Mouse (Mus musculus) hindbrain, embryonic 11.5 days (tissue): ENCODE results near the gene Usp36. TPM values are rescaled to one million over a fixed set of nuclear protein-coding genes. Genes with fewer than 3 reads are reported as not detected.

Experiments used
- ATAC-seq: fragments of 200-750 bp; cut with Nextera tagmentation; 2 replicates; pipeline ENCODE4 v1.8.0; 2017; ENCODE audit warnings: mild to moderate bottlenecking, moderate TSS enrichment, moderate library complexity; ENCODE audit not compliant: low FRiP score
- DNase-seq: peaks from one replicate; pipeline ENCODE4 v3.0.0-alpha.2; 2015; ENCODE audit warnings: low spot score
- H3K27ac ChIP-seq: fragments of 300-500 bp; sonication (generic); 2 replicates; pipeline ENCODE4 v1.5.1; 2014; ENCODE audit warnings: mild to moderate bottlenecking, low read depth, low read length
- H3K27me3 ChIP-seq: fragments of 300-500 bp; sonication (generic); 2 replicates; pipeline ENCODE4 v1.6.1; 2014; ENCODE audit warnings: mild to moderate bottlenecking, low read length, moderate library complexity, mixed read lengths; ENCODE audit not compliant: control insufficient read depth, insufficient read depth
- H3K36me3 ChIP-seq: fragments of 300-500 bp; sonication (generic); 2 replicates; pipeline ENCODE4 v1.6.1; 2014; ENCODE audit warnings: mild to moderate bottlenecking, low read length, moderate library complexity, mixed read lengths; ENCODE audit not compliant: control insufficient read depth, insufficient read depth
- H3K4me1 ChIP-seq: fragments of 300-500 bp; sonication (generic); replicated peaks from 2 replicates; pipeline ENCODE4 v1.6.1; 2014; ENCODE audit warnings: low read length, mixed read lengths; ENCODE audit not compliant: control insufficient read depth, insufficient read depth
- H3K4me2 ChIP-seq: fragments of 300-500 bp; sonication (generic); replicated peaks from 2 replicates; pipeline ENCODE4 v1.6.1; 2014; ENCODE audit warnings: mild to moderate bottlenecking, low read depth, low read length
- H3K4me3 ChIP-seq: fragments of 300-500 bp; sonication (generic); 2 replicates; pipeline ENCODE4 v1.5.1; 2014; ENCODE audit warnings: low read depth, low read length
- H3K9ac ChIP-seq: fragments of 300-500 bp; sonication (generic); 2 replicates; pipeline ENCODE4 v1.6.1; 2014; ENCODE audit warnings: low read depth, low read length
- H3K9me3 ChIP-seq: fragments of 300-500 bp; sonication (generic); 2 replicates; pipeline ENCODE4 v1.6.1; 2016; ENCODE audit warnings: low read length; ENCODE audit not compliant: control insufficient read depth
- WGBS: fragments of 180-500 bp; shearing (Covaris S2); extraction: QIAGEN DNeasy Blood & Tissue Kit; methylation state at CpG from one replicate; pipeline ENCODE4 v1.1.7; 2014; 5-methylcytosine and 5-hydroxymethylcytosine counted together
- polyA plus RNA-seq: library from polyadenylated mRNA; unstranded; fragments of >200 nt; fragmentation: Nextera tagmentation; extraction: Ambion mirVana; gene quantifications from 2 replicates; pipeline ENCODE4 v1.2.1, GENCODE M21; 2014

The Usp36 gene
- polyA plus RNA-seq, 1 experiment from 2014 or later, result 9.9 TPM

- ATAC-seq (no peak), DNase-seq (peak; percentile 29)
- Histone ChIP-seq H3K4me2 (peak overlapping the region; percentile 77), H3K9ac (peak overlapping the region; percentile 87), H3K9me3 (no peaks in the 10 kb centered on the region), H3K27me3 (no peaks in the 10 kb centered on the region), H3K27ac (no peak overlapping the region), H3K4me1 (no peaks in the 10 kb centered on the region; the same call in 1 of the 2 replicates), H3K36me3 (0 out of 2 replicates have a peak, but pooled peaks cover 5% of the 10 kb centered on the region), H3K4me3 (peak overlapping the region; percentile 78)
- 2% methylated on average over 16 of the region's 16 CpGs for WGBS
These were observed 970 bp downstream of the Usp36 start for GRCm38 (mm10) chr11:118289037-118289511.

GRCm38 (mm10) chr11:118287573-118287972, 2.5 kb downstream of the Usp36 start:
- ATAC-seq (no peak), DNase-seq (no peak)
- 93% methylated on average over 9 of the region's 9 CpGs for WGBS
- no peak overlapping the region for H3K27ac ChIP-seq
- H3K27me3 ChIP-seq, result no peaks in the 10 kb centered on the region
- peaks cover 5% of the 10 kb centered on the region; the same call in 1 of the 2 replicates for H3K36me3 ChIP-seq
- no peak overlapping the region for H3K4me2 ChIP-seq
- H3K4me3 ChIP-seq, result no peak overlapping the region
- no peak overlapping the region for H3K9ac ChIP-seq
- H3K9me3 ChIP-seq, result no peaks in the 10 kb centered on the region
- no peaks in the 10 kb centered on the region; the same call in 1 of the 2 replicates for H3K4me1 ChIP-seq

GRCm38 (mm10) chr11:118286434-118286833, 3.6 kb downstream of the Usp36 start:
- WGBS, result 95% methylated on average over 9 of the region's 9 CpGs
- no peaks in the 10 kb centered on the region for H3K9me3 ChIP-seq
- ATAC-seq (no peak), DNase-seq (no peak)
- H3K4me2 ChIP-seq, result no peak overlapping the region
- H3K27ac ChIP-seq, result no peak overlapping the region
- no peak overlapping the region for H3K4me3 ChIP-seq
- H3K4me1 ChIP-seq, result no peaks in the 10 kb centered on the region; the same call in 1 of the 2 replicates
- peaks cover 8% of the 10 kb centered on the region; the same call in 1 of the 2 replicates for H3K36me3 ChIP-seq
- no peak overlapping the region for H3K9ac ChIP-seq
- no peaks in the 10 kb centered on the region for H3K27me3 ChIP-seq

GRCm38 (mm10) chr11:118285791-118286190, 4.3 kb downstream of the Usp36 start:
- Histone ChIP-seq H3K36me3 (peaks cover 8% of the 10 kb centered on the region; the same call in 1 of the 2 replicates), H3K9ac (no peak overlapping the region), H3K4me1 (no peaks in the 10 kb centered on the region; the same call in 1 of the 2 replicates), H3K4me2 (no peak overlapping the region), H3K4me3 (no peak overlapping the region), H3K9me3 (no peaks in the 10 kb centered on the region), H3K27ac (no peak overlapping the region), H3K27me3 (no peaks in the 10 kb centered on the region)
- 91% methylated on average over 13 of the region's 13 CpGs for WGBS
- DNase-seq, result no peak
- ATAC-seq, result no peak

- no peak for ATAC-seq
- 97% methylated on average over 3 of the region's 3 CpGs for WGBS
These were observed 9.8 kb downstream of the Usp36 start for GRCm38 (mm10) chr11:118280218-118280617.

GRCm38 (mm10) chr11:118276328-118276727, 13.7 kb downstream of the Usp36 start:
- DNase-seq (no peak), ATAC-seq (no peak)
- Histone ChIP-seq H3K4me2 (no peak overlapping the region), H3K9ac (no peak overlapping the region), H3K27ac (no peak overlapping the region), H3K9me3 (no peaks in the 10 kb centered on the region), H3K27me3 (no peaks in the 10 kb centered on the region), H3K36me3 (peaks cover 23% of the 10 kb centered on the region), H3K4me3 (no peak overlapping the region), H3K4me1 (no peaks in the 10 kb centered on the region)
- WGBS, result 89% methylated on average over 7 of the region's 7 CpGs

More at GRCm38 (mm10) chr11:118280218-118280617, 9.8 kb downstream of the Usp36 start:
- Histone ChIP-seq H3K4me2 (no peak overlapping the region), H3K27me3 (no peaks in the 10 kb centered on the region), H3K9ac (no peak overlapping the region), H3K36me3 (peaks cover 23% of the 10 kb centered on the region; the same call in 1 of the 2 replicates), H3K9me3 (no peaks in the 10 kb centered on the region), H3K4me1 (no peaks in the 10 kb centered on the region), H3K27ac (no peak overlapping the region), H3K4me3 (no peak overlapping the region)
- DNase-seq, result no peak

- Histone ChIP-seq H3K9me3 (no peaks in the 10 kb centered on the region), H3K4me3 (no peak overlapping the region), H3K36me3 (peaks cover 24% of the 10 kb centered on the region), H3K27me3 (no peaks in the 10 kb centered on the region), H3K9ac (no peak overlapping the region), H3K4me1 (no peaks in the 10 kb centered on the region), H3K4me2 (no peak overlapping the region), H3K27ac (no peak overlapping the region)
- DNase-seq (no peak), ATAC-seq (no peak)
- 98% methylated on average over 9 of the region's 9 CpGs for WGBS
These were observed 15.0 kb downstream of the Usp36 start for GRCm38 (mm10) chr11:118275092-118275491.

- Histone ChIP-seq H3K4me2 (no peak overlapping the region), H3K9ac (no peak overlapping the region), H3K4me3 (no peak overlapping the region), H3K36me3 (peaks cover 20% of the 10 kb centered on the region), H3K27me3 (no peaks in the 10 kb centered on the region), H3K4me1 (no peaks in the 10 kb centered on the region), H3K9me3 (no peaks in the 10 kb centered on the region), H3K27ac (no peak overlapping the region)
- DNase-seq (peak; percentile 44), ATAC-seq (no peak)
- 91% methylated on average over 3 of the region's 3 CpGs for WGBS
These were observed 20.2 kb downstream of the Usp36 start for GRCm38 (mm10) chr11:118269827-118270226.

- no peak overlapping the region for H3K4me3 ChIP-seq
- H3K27me3 ChIP-seq, result no peaks in the 10 kb centered on the region
- WGBS, result 94% methylated on average over 7 of the region's 7 CpGs
- H3K9me3 ChIP-seq, result no peaks in the 10 kb centered on the region
- H3K4me2 ChIP-seq, result no peak overlapping the region
- no peak for DNase-seq
- no peak for ATAC-seq
- peaks cover 17% of the 10 kb centered on the region for H3K36me3 ChIP-seq
- H3K9ac ChIP-seq, result no peak overlapping the region
- no peak overlapping the region for H3K27ac ChIP-seq
- H3K4me1 ChIP-seq, result no peaks in the 10 kb centered on the region
These were observed 23.4 kb downstream of the Usp36 start for GRCm38 (mm10) chr11:118266666-118267046.
